Mouse (Mus musculus) neural tube, embryonic 11.5 days (tissue): Measurements from ENCODE around the gene Pgbd1. TPM values are rescaled to one million over a fixed set of nuclear protein-coding genes. Genes with fewer than 3 reads are reported as not detected.
"Not testable (repeated sequence)": the region's sequence is repeated elsewhere in the genome, so short reads cannot be mapped to it uniquely, and the experiment has no call there.

ENCODE experiments used
- ATAC-seq: fragments of 200-750 bp; cut with Nextera tagmentation; 2 replicates; pipeline ENCODE4 v1.8.0; 2017; ENCODE audit warnings: moderate number of reproducible peaks, mild to moderate bottlenecking, moderate TSS enrichment, moderate library complexity; ENCODE audit not compliant: insufficient read depth, low FRiP score, low TSS enrichment
- DNase-seq: peaks from one replicate; pipeline ENCODE4 v3.0.0-alpha.2; 2015; ENCODE audit warnings: low spot score
- H3K27ac ChIP-seq: fragments of 300-500 bp; sonication (generic); 2 replicates; pipeline ENCODE4 v1.5.1; 2014; ENCODE audit warnings: low read depth, mild to moderate bottlenecking, low read length
- H3K27me3 ChIP-seq: fragments of 300-500 bp; sonication (generic); 2 replicates; pipeline ENCODE4 v1.6.1; 2014; ENCODE audit warnings: mild to moderate bottlenecking, low read length, mixed read lengths; ENCODE audit not compliant: control insufficient read depth, insufficient read depth
- H3K36me3 ChIP-seq: fragments of 300-500 bp; sonication (generic); 2 replicates; pipeline ENCODE4 v1.6.1; 2014; ENCODE audit warnings: mild to moderate bottlenecking, low read length, moderate library complexity, mixed read lengths; ENCODE audit not compliant: control insufficient read depth, insufficient read depth
- H3K4me1 ChIP-seq: fragments of 300-500 bp; sonication (generic); 2 replicates; pipeline ENCODE4 v1.6.1; 2014; ENCODE audit warnings: low read length, mixed read lengths; ENCODE audit not compliant: control insufficient read depth, insufficient read depth
- H3K4me2 ChIP-seq: fragments of 300-500 bp; sonication (generic); 2 replicates; pipeline ENCODE4 v1.6.1; 2014; ENCODE audit warnings: low read depth, mild to moderate bottlenecking, moderate library complexity
- H3K4me3 ChIP-seq: fragments of 300-500 bp; sonication (generic); 2 replicates; pipeline ENCODE4 v1.5.1; 2014; ENCODE audit warnings: low read depth, low read length
- H3K9ac ChIP-seq: fragments of 300-500 bp; sonication (generic); 2 replicates; pipeline ENCODE4 v1.6.1; 2014; ENCODE audit warnings: mild to moderate bottlenecking, low read length
- H3K9me3 ChIP-seq: fragments of 300-500 bp; sonication (generic); 2 replicates; pipeline ENCODE4 v1.6.1; 2016; ENCODE audit warnings: low read length; ENCODE audit not compliant: control insufficient read depth
- WGBS: fragments of 180-500 bp; shearing (Covaris S2); extraction: QIAGEN DNeasy Blood & Tissue Kit; methylation state at CpG from one replicate; pipeline ENCODE4 v1.1.7; 2014; 5-methylcytosine and 5-hydroxymethylcytosine counted together
- polyA plus RNA-seq: library from polyadenylated mRNA; unstranded; fragments of >200 nt; fragmentation: Nextera tagmentation; extraction: Ambion mirVana; gene quantifications from 2 replicates; pipeline ENCODE4 v1.2.1, GENCODE M21; 2014

Pgbd1 gene
- polyA plus RNA-seq = 4.1 and 4.9 TPM in 2 replicates

DNA sequence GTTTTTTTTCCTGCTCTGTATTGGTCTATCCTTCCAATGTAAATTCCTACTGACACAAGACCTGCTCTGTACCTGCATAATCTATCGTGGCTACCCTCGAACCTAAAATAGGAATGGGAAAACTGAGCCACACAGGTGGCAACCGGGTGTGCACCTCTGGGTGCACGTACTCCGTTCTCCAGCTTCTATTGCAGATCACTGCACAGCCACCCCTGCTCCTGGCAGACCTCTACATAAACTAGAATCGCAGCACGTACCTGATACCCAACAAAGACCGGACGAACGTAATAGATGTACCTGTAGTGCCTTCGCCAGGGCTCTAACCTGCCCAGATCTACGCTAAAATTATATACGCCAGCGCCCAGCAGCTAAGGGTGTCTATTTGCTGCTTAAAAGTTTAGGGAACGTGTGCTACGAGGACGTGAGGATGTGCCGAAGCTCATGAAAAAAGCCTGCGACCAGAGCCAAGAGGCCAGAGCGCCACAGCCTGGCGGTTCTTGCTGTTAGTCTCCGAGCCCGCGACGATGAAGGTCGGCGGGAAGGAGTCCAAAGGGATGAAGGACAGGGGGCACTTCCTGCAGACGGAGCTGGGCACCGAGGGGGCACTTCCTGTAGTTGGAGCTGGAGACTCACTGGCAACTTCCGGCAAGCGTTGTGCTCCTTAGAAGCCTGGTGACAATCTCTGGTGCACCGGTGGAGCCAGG is at the start of gene Pgbd1:
Gene Pgbd1, minus strand, starts transcription at position 556 of the 704 bp plus-strand sequence.
- Histone ChIP-seq H3K9me3 (no peaks in the 10 kb centered on the region), H3K36me3 (peaks cover 3% of the 10 kb centered on the region; the same call in 1 of the 2 replicates), H3K4me3 (peak within 1 kb of the TSS; percentile 56), H3K4me2 (peak within 1 kb of the TSS; percentile 60), H3K4me1 (0 out of 2 replicates have a peak, but pooled peaks cover 3% of the 10 kb centered on the region), H3K27me3 (no peaks in the 10 kb centered on the region), H3K9ac (peak within 1 kb of the TSS; percentile 63), H3K27ac (no peak within 1 kb of the TSS)
- peak; percentile 82 for DNase-seq
- ATAC-seq = peak; percentile 91
- 1% methylated on average over 32 of the region's 32 CpGs for WGBS

DNA sequence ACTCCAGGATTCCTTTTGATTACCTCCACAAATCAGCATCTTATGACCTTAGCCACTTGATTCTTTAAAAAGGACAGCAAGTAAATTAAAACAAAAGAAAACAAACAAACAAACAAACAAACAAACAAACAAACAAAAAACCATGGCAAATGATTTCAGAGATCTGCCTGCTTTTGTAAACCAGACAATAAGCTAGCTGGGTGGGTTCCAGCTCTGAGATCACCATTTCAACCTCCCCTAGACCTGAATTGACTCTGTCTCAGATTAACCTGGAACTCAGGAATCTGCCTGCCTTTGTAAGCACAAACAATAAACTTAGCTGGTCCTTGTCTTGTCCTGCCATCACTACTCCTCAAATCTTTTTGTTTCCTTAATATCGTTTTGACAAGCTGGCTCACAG is 46.0 kb upstream of the Pgbd1 start:
- Histone ChIP-seq H3K27ac (no peak overlapping the region), H3K9ac (no peak overlapping the region), H3K4me1 (no peaks in the 10 kb centered on the region), H3K4me3 (no peak overlapping the region), H3K27me3 (no peaks in the 10 kb centered on the region), H3K4me2 (no peak overlapping the region), H3K36me3 (no peaks in the 10 kb centered on the region; the same call in 1 of the 2 replicates), H3K9me3 (no peaks in the 10 kb centered on the region)
- DNase-seq (no peak), ATAC-seq (no peak)
- 92% methylated on average over 1 of the region's 1 CpGs for WGBS

DNA sequence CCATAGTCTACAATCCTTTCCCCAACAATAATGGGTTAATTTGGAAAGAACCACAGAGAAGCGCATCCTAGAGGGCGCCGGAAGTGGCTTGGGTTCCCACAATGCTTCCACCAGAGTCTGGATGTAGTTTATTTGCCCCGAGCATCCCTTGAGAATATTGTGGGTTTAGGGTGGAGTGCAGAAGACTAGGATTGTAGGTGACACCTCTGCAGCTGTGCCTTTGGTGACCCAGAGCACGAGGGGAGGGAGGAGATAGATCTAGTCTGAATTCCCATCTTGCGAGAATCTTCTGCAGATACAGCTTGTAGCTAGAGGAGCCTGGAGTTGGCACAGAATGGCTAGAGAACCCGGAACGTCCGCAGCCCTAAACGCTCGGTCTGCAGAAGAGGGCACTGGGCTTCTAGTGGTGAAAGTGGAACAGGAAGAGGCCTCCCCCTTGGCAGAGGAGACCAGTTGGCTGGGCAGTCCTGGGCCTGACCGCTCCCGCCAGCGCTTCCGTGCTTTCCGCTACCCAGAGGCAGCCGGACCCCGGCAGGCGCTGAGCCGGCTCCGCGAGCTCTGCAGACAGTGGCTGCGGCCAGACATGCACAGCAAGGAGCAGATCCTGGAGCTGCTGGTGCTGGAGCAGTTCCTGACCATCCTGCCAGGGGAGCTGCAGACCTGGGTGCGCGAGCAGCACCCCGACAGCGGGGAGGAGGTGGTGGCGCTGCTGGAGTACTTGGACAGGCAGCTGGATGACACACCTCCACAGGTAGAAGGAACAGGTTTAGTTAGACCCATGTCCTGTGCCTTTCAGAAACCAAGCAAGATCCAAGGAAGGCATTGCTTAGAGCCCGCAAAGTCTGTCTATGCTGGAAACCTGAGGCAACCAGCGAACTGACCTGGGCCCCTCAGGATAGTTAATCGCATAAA is 38.2 kb upstream of the Pgbd1 start, which contains the start of the genes Zkscan4 and Gm10065:
Gene Zkscan4, plus strand, starts transcription at position 149 of the 912 bp plus-strand sequence.
Gene Gm10065, minus strand, starts transcription at position 683 of the 912 bp plus-strand sequence.
- H3K4me3 ChIP-seq = peak within 1 kb of the TSS; percentile 51
- ATAC-seq (peak; percentile 70), DNase-seq (peak; percentile 78)
- H3K4me2 ChIP-seq = peak within 1 kb of the TSS; percentile 66
- H3K4me1 ChIP-seq, H3K27me3 ChIP-seq, H3K27ac ChIP-seq, H3K9me3 ChIP-seq, H3K36me3 ChIP-seq: not testable (repeated sequence)
- WGBS = 2% methylated on average over 30 of the region's 31 CpGs
- H3K9ac ChIP-seq = peak within 1 kb of the TSS; percentile 67

DNA sequence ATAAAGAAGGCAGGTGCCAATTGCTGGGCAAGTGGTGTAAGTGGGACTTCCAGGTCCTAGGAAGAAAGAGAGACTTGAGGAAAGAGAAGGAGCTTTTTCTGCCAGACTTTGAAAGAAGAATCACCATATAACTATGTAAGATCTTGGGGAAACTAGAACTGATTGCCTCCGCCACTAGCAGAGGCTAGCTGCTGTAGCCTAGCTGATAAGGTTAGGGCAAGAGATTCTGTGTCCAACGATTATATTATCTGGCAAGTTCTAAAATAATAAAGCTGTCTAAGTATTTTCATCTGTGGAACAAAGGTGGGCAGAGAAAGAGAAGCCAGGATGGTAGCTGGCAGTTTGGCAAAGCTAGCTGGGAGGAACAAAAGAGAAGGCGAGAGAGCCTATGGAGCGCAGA is 31.6 kb upstream of the Pgbd1 start:
- Histone ChIP-seq H3K36me3 (no peaks in the 10 kb centered on the region), H3K9me3 (no peaks in the 10 kb centered on the region), H3K27me3 (no peaks in the 10 kb centered on the region), H3K9ac (no peak overlapping the region), H3K4me3 (no peak overlapping the region), H3K4me2 (no peak overlapping the region), H3K27ac (no peak overlapping the region), H3K4me1 (no peaks in the 10 kb centered on the region)
- DNase-seq = no peak
- 43% methylated on average over 4 of the region's 4 CpGs for WGBS
- no peak for ATAC-seq

DNA sequence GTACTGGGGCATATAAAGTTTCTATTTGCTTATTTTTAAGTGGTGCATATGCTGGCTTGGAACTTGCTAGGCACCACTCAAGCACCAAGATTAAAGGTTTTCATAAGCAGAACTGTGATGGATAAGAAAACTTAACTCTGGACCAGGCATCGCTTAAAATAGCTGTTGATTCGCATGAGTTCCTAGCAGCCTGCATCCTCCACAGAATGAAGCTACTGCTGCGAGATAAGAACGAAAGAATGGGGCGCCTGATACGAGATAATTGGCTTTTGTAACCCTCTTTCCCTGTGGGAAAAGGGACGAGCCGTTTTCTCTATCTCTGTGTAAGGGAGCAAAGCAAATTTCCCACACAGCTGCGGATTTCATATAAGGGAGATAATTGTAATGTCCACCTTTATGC is 28.2 kb upstream of the Pgbd1 start:
- Histone ChIP-seq H3K36me3 (no peaks in the 10 kb centered on the region), H3K4me3 (no peak overlapping the region), H3K4me1 (no peaks in the 10 kb centered on the region), H3K27ac (no peak overlapping the region), H3K9me3 (no peaks in the 10 kb centered on the region), H3K9ac (no peak overlapping the region), H3K4me2 (no peak overlapping the region; the same call in 1 of the 2 replicates), H3K27me3 (no peaks in the 10 kb centered on the region)
- 36% methylated on average over 9 of the region's 9 CpGs for WGBS
- ATAC-seq = no peak
- no peak for DNase-seq

DNA sequence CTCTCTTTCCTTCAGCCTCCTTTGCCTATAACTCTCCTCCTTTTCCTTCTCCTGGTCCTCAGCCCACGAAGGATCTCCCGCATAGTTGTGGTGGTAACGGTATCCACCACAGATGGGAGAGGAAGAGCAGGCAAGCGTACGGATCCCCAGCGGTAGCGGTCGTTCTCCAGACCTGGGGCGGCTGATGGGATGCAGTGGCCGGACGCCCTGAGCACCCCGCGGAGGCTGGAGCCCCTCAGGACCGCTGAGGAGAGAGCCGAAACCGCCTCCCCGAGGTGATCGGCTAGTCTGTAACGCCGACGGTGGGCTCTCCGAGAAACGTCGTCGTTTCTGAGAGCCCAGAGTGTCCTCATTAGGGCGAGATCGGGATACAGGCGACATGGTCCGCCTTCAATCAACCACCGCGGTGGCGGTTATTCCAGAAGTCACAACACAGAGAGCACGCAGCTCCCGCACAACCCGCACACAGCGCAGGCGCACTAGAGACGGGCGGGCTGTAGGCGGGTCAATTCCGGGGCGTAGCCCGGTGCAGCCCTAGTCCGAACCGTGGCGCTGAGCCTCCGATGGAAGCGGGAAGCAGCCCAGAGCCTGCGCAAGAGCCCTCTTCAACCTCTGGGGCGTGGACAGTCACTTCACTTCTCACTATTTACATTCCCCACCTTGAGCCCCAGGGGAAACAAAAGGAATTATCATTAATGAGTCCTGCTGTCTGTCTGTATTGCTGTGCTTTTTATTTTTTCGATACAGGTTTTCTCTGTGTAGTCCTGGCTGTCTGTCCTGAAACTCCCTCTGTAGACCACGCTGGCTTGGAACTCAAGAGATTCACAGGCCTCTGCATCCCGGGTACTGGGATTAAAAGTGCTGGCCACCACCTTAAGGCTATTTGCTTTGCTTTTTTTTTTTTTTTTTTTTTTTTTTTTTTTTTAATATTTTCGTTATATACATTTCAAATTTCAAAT is 27.5 kb upstream of the Pgbd1 start, which contains the start of gene Nkapl:
Gene Nkapl, minus strand, starts transcription at position 449 of the 959 bp plus-strand sequence.
- Histone ChIP-seq H3K27ac (peak within 1 kb of the TSS; percentile 30; the same call in 1 of the 2 replicates), H3K4me1 (no peaks in the 10 kb centered on the region), H3K9ac (peak within 1 kb of the TSS; percentile 76), H3K4me2 (peak within 1 kb of the TSS; percentile 84), H3K9me3 (no peaks in the 10 kb centered on the region), H3K27me3 (no peaks in the 10 kb centered on the region), H3K36me3 (no peaks in the 10 kb centered on the region), H3K4me3 (peak within 1 kb of the TSS; percentile 52)
- under 1% methylated on average over 54 of the region's 54 CpGs for WGBS
- ATAC-seq (peak; percentile 99), DNase-seq (peak; percentile 90)

DNA sequence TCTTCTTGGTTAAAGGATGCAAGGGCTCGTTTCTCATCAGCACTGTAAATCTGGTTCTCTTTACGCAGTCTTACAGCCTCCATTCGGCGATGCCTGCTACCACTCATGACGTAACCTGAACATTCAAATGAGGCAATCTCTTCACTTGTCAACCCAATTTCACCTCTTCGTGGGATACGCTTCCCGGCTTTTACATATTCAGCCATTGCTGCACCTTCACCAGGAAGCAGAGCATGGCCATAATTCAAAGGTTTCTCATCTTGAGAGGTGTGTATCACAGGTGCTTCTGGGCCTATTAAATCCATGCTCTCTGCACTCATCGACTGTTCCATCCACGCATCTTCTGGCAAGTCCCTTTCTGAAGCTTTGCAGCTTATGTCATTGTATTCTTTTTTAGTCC is 26.5 kb upstream of the Pgbd1 start:
- no peak for ATAC-seq
- H3K27me3 ChIP-seq = no peaks in the 10 kb centered on the region

DNA sequence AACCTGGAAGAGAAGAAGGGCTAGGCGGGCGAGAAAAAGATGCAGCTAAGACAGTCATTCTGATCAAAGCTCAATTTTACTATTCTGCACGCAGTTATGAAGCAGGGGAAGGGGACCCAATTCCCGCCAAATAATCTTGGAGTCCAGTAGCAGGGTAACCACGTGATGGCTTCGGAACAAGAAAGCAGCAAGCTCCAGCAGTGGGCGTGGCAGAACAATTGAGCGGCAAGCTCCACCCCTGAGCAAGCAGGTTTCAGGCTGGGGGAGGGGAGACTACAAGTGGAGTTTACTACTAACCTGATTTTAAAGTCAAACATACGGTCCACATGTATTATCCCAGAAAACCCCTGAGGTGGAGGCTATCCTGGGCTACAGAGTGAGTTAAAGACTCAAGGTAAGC is 21.7 kb upstream of the Pgbd1 start:
- not testable (repeated sequence) for ATAC-seq, H3K4me3 ChIP-seq, H3K9ac ChIP-seq, H3K27ac ChIP-seq, DNase-seq, H3K36me3 ChIP-seq, H3K9me3 ChIP-seq, H3K4me1 ChIP-seq, H3K4me2 ChIP-seq, H3K27me3 ChIP-seq
- 39% methylated on average over 9 of the region's 9 CpGs for WGBS

More for the DNA sequence above, 26.5 kb upstream of the Pgbd1 start:
- no peak for DNase-seq
- no peaks in the 10 kb centered on the region for H3K36me3 ChIP-seq
- no peak overlapping the region for H3K4me3 ChIP-seq
- no peaks in the 10 kb centered on the region for H3K4me1 ChIP-seq
- no peak overlapping the region for H3K4me2 ChIP-seq
- H3K27ac ChIP-seq = no peak overlapping the region
- H3K9me3 ChIP-seq = no peaks in the 10 kb centered on the region
- no peak overlapping the region for H3K9ac ChIP-seq
- 83% methylated on average over 10 of the region's 10 CpGs for WGBS
